Mouse (Mus musculus) brown adipose tissue, adult 24 weeks (tissue): ENCODE results near the gene Slc35b2. TPM values are rescaled to one million over a fixed set of nuclear protein-coding genes. Genes with fewer than 3 reads are reported as not detected.

Experiments
- H3K27ac ChIP-seq: fragments of 200-500 bp; replicated peaks from 2 replicates; pipeline ENCODE4 v1.5.1; 2012; ENCODE audit warnings: low read depth, mild to moderate bottlenecking, low read length
- H3K4me1 ChIP-seq: fragments of 200-500 bp; 2 replicates; pipeline ENCODE4 v1.6.1; 2012; ENCODE audit warnings: low read length, mixed read lengths; ENCODE audit not compliant: control insufficient read depth, insufficient read depth, insufficient read length
- H3K4me3 ChIP-seq: fragments of 200-500 bp; 2 replicates; pipeline ENCODE4 v1.5.1; 2012; ENCODE audit warnings: low read depth, mild to moderate bottlenecking, low read length, moderate library complexity; ENCODE audit not compliant: insufficient read depth
- polyA plus RNA-seq: library from polyadenylated mRNA; stranded (reverse); fragments of >200 nt; gene quantifications from 2 replicates; pipeline ENCODE4 v1.2.4, GENCODE M21; 2012; ENCODE audit not compliant: missing spikeins, insufficient read depth, insufficient read length

The Slc35b2 gene
- polyA plus RNA-seq, 1 experiment, result 36.4 TPM

DNA sequence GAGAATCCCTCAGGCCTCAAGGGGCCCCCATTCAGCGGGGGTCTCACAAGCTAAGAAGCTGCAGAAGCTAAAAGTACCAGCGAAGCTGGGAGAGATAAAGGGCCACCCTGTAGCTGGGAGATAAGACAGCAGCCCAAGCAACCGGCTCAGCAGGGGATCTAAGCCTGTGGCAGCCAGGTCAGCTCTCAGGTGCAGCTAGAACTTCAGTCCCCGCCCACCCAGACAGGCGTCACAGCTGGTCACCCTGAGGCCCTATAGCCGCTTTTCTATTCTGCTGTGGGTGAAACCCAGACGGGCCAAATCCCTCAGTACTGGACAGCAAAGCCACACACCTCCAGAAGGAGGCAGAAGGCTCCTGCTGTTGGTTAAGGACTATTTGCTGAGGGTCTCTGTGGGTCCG lies 29.8 kb downstream of the Slc35b2 start:
- Histone ChIP-seq H3K27ac (no peak overlapping the region), H3K4me3 (peak overlapping the region; percentile 62), H3K4me1 (peaks cover 51% of the 10 kb centered on the region)

GRCm38 (mm10) chr17:45594195-45594594 lies 30.5 kb downstream of the Slc35b2 start:
- peaks cover 46% of the 10 kb centered on the region for H3K4me1 ChIP-seq
- peak overlapping the region; percentile 62 for H3K4me3 ChIP-seq
- no peak overlapping the region for H3K27ac ChIP-seq

GRCm38 (mm10) chr17:45594881-45595735 lies 31.4 kb downstream of the Slc35b2 start:
- H3K4me3 ChIP-seq, result peak overlapping the region; percentile 62
- H3K27ac ChIP-seq, result peak overlapping the region; percentile 31; the same call in 1 of the 2 replicates
- H3K4me1 ChIP-seq, result peaks cover 42% of the 10 kb centered on the region

DNA sequence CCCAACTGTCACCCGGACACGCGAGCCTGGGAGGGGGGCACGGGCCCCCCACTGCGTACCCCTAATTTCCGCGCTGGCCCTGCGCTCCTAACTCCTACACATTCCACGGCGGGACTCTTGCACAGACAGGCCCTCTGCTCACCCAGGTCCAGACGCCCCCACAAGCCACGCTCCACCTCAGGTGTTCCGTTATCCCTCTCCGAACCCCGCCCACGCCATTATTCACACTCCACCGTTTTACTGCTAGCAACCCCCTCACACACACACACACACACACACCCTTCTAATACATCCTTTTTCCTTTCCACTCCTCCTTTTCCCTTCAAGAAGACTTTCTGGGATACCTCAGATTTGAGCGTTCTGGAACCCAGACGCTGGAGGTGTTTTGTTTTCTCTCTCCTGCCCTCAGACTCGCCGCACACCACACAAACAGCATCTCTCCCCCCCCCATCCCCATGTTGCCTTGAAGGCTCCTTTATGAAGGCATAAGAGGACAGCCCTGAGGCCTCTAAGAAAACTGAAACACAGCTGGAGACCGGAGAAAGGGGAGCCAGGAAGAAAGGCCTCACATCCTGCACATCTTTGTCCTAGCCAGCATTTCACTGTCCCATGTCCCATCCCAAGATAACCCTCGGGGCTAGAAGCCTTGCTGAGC lies 32.2 kb downstream of the Slc35b2 start:
- Histone ChIP-seq H3K4me1 (peaks cover 37% of the 10 kb centered on the region), H3K4me3 (peak overlapping the region; percentile 62), H3K27ac (no peak overlapping the region)

DNA sequence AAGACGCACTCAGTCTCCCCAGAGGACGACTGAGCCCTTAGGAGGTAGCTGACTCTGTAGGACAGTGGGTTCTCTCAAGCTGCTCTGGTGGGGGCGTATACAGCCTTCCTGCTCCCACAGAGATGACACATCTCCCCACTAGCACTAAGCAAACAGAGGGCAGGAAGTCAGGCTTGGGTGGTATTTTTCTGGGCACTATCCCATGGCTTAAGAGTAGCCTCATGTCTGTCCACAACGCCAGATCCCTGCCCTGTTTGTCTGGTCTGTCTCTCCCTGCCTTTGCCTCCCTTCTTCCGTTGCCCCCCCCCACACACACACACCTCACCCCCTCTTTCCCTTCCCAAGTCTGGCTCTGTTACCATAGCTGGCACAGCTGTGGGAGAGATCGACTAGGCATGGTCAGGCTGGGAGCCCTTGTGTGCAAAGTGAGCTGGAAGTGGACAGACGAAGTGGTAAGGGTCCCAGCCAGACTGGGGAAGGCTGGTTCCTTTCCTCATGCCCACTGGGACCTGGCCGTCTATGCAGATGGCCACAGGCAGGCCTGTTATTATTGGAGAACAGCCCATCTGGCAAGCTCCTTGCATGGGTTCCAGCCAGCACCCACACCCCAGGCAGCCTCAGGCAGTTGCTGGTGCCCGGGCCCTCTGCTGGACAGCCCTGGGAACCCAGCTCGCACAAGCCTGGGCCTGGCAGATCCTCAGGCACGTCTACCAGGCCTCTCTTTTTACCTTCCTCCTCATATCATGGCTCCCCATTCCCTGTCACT lies 33.1 kb downstream of the Slc35b2 start:
- no peak overlapping the region for H3K4me3 ChIP-seq
- peak overlapping the region; percentile 58 for H3K27ac ChIP-seq
- H3K4me1 ChIP-seq, result peaks cover 29% of the 10 kb centered on the region

DNA sequence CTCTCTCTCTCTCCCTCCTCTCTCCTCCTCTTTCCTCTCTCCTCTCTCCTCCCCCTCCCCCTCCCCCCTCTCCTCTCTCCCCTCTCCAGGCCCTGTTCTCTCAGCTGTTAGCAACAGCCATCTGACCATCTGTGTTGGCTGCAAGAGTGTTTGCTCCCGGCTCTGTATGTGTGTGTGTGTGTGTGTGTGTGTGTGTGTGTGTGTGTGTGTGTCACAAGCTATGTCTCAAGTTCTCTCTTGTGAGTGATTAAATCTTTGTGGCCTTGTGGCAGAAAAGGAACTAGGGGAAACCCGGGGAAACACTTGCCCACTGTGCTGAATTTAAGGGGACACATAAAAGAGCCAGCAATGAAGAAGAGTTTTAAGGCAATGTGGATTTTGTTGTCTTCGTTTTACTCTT lies 34.1 kb downstream of the Slc35b2 start:
- H3K4me3 ChIP-seq, result no peak overlapping the region
- peak overlapping the region; percentile 27; the same call in 1 of the 2 replicates for H3K27ac ChIP-seq
- peaks cover 23% of the 10 kb centered on the region for H3K4me1 ChIP-seq

DNA sequence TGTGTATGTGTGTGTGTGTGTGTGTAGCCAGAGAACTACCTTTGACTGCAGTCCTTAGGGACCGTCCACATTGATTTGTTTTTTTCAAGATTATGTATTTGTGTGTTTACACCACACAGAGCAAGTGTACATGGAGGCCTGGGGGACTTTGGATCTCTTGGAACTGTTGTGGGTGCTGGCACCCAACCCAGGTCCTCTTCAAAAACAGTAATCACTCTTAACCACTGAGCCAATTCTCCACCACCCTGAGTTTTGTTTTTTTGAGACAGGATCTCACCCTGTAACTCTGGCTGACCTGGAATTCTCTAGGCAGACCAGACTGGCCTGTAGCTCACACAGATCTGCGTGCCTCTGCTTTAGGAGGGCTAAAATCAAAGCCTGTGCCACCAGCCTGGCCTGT lies 34.7 kb downstream of the Slc35b2 start:
- Histone ChIP-seq H3K4me1 (peaks cover 18% of the 10 kb centered on the region), H3K4me3 (no peak overlapping the region), H3K27ac (no peak overlapping the region)

- Histone ChIP-seq H3K4me3 (no peak overlapping the region), H3K27ac (no peak overlapping the region), H3K4me1 (peaks cover 12% of the 10 kb centered on the region)
Measured at GRCm38 (mm10) chr17:45598891-45599290, 35.2 kb downstream of the Slc35b2 start.

DNA sequence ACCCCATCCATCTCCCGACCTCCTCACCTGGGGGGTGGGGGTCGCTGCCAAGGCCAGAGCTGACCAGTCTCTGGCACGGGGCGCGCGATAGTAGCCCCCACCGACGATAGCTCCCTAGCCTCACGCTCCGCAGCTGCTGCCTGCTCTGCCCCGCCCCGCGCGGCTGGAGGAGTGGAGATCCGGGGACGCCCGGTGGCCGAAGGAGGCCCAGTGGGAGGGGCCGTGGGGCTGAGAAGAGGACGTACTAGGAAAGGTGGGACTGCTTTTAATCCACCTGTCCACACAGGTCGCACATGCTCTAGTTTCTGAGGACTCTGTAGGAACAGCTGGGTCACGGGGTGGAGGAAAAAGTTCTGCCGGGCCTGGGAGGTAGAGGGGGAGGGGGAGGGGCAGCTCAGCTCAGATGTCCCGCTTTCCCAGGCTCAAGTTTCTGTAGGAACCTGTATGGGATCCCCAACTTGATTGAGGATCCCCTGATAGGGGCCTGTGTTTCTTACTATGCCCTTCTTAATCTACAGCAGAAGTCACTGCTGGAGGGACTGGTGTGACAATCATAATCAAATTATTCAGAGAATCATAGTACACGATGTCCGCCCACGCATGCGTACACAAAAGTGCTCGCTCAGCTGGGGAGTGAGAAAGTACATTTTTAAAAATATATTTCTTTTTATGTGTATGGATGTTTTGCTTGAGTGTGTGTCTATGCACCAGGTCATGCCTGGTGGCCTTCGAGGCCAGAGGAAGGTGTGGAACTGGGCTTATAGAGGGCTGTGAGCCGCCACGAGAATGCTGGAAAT lies 36.0 kb downstream of the Slc35b2 start, which contains the start of gene Slc29a1:
Gene Slc29a1 (minus strand): TSS at position 161 of the 797 bp plus-strand sequence.
- no peak within 1 kb of the TSS for H3K27ac ChIP-seq
- H3K4me1 ChIP-seq, result peaks cover 8% of the 10 kb centered on the region; the same call in 1 of the 2 replicates
- H3K4me3 ChIP-seq, result peak within 1 kb of the TSS; percentile 52

GRCm38 (mm10) chr17:45600267-45600666 lies 36.6 kb downstream of the Slc35b2 start:
- Histone ChIP-seq H3K4me1 (peaks cover 8% of the 10 kb centered on the region; the same call in 1 of the 2 replicates), H3K4me3 (no peak overlapping the region), H3K27ac (no peak overlapping the region)

GRCm38 (mm10) chr17:45601325-45601724 lies 37.7 kb downstream of the Slc35b2 start:
- no peak overlapping the region for H3K4me3 ChIP-seq
- H3K27ac ChIP-seq, result no peak overlapping the region

DNA sequence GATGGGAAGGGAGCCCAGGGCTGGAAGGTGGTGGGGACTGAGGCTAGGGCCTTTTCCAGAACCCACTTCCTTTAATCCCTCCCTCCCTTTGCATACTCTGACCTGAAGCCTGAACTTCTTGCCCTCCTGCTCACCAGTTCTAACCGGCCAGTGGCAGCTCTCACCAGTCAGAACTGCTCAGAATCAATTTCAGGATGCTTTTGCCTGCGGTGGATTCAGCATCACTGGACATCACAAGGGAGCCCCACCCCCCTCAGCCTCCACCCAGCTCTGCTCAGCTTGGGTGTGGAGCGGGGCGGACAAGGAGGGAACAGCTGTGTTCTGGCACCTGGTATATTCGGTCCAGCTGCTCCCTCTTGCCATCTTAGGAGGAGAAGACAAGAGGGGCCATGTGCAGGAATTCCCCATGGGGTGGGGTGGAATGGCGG lies 38.2 kb downstream of the Slc35b2 start, which contains the start of gene Mymx:
Gene Mymx (minus strand): TSS at position 226 of the 428 bp plus-strand sequence.
- H3K4me3 ChIP-seq, result no peak within 1 kb of the TSS
- no peak within 1 kb of the TSS for H3K27ac ChIP-seq
- H3K4me1 ChIP-seq, result peaks cover 4% of the 10 kb centered on the region; the same call in 1 of the 2 replicates

More at GRCm38 (mm10) chr17:45601325-45601724, 37.7 kb downstream of the Slc35b2 start:
- H3K4me1 ChIP-seq, result peaks cover 8% of the 10 kb centered on the region; the same call in 1 of the 2 replicates

- no peak overlapping the region for H3K4me3 ChIP-seq
- H3K27ac ChIP-seq, result no peak overlapping the region
- H3K4me1 ChIP-seq, result peaks cover 3% of the 10 kb centered on the region; the same call in 1 of the 2 replicates
Measured at GRCm38 (mm10) chr17:45602984-45603383, 39.3 kb downstream of the Slc35b2 start.
